ENCODE assay signal across 18 mouse cellular contexts in the genomic region with DNA sequence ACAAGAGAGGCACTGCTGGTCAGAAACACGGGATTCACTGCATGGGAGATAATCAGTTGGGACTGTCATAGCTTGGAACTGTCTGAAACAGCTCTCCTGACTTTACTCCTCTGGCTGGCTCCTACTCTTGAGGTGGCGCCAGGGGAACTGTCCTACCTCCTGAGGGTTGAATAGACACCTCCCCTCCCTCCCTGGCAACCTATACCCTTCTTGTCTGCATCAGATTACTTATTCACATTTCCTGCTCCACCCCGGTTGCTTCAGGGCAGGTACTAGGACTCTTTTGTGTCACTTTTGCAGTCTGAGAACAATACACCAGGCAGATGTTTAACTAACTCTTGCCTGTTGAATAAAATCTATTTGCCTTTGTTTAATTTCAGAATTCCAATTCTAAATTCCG. TPM values are rescaled to one million over a fixed set of nuclear protein-coding genes. Genes with fewer than 3 reads are reported as not detected.
A peak's percentile ranks its signal among the peaks of the same experiment; 100 is the strongest.
DNase-seq lines count a peak whose midpoint lies in the region.
"Had no signal": no experiment of that assay in that cellular context is flagged by ENCODE, and none has a peak within 500 bp of the region (broad histone marks: within the 10 kb centered on the region; RNA-seq: fewer than 3 reads in every experiment).

No protein-coding gene starts in this region.

- DNase-seq in thymus, postnatal 14 days: peak; percentile 46
- DNase-seq in thymus, postnatal 0 days (ENCODE audit: low spot score): no peak
- peak; percentile 73 for DNase-seq in ES-CJ7 (ENCODE audit: low read depth, low spot score)
- DNase-seq in T-cell, adult 2 months (ENCODE audit: low spot score): peak; percentile 32
- DNase-seq in naive thymus-derived CD4-positive, alpha-beta T cell, adult 2 months (ENCODE audit: low read depth): peak; percentile 21
- no peak for DNase-seq in cerebellum, postnatal 36 days
- no peak for DNase-seq in layer of hippocampus, adult 18-20 months (ENCODE audit: low spot score in 2 of 2)
- DNase-seq in frontal cortex, postnatal 10 days (ENCODE audit: low spot score in 2 of 2): no peak
- DNase-seq: cerebellum, adult 18-20 months; cerebellum, postnatal 25 days; gastrocnemius, postnatal 10 days; heart, adult 18-20 months; kidney, adult 2 months; kidney, postnatal 10 days; left cerebral cortex, postnatal 4 days; lung, adult 18-20 months; lung, postnatal 14 days; retina, postnatal 1 day had no signal

RNA-seq across cellular contexts. Expression of gene Fut8, which starts 48.8 kb away (rescaled TPM):
- 36.5 and 36.6 TPM in 2 replicates for polyA plus RNA-seq in thymus, postnatal 0 days (2015; fragmentation: Nextera tagmentation; extraction: Ambion mirVana)
- total RNA-seq in layer of hippocampus, adult 18-20 months (2021): 10 to 100 TPM; 72.0 to 74.4 TPM

Comparison
In these comparisons a context has a peak if more than half of its experiments do, and no peak if none do; other contexts are left out.
1. DNase-seq: peak in thymus, postnatal 14 days (single experiment), ES-CJ7 (single experiment), T-cell, adult 2 months (single experiment) and naive thymus-derived CD4-positive, alpha-beta T cell, adult 2 months (single experiment); none in thymus, postnatal 0 days (single experiment), cerebellum, postnatal 36 days (0 of 2), layer of hippocampus, adult 18-20 months (0 of 2) and frontal cortex, postnatal 10 days (0 of 2).